Mouse (Mus musculus) testis, adult 10 weeks (tissue): ENCODE results near the gene Fchsd2. TPM values are rescaled to one million over a fixed set of nuclear protein-coding genes. Genes with fewer than 3 reads are reported as not detected.

Experiments
- polyA plus RNA-seq: library from polyadenylated mRNA; stranded (reverse); fragments of 350-450 nt; fragmentation: Illumina TruSeq; extraction: RNeasy Lipid Tissue Mini Kit (QIAGEN cat#74804); gene quantifications from one replicate; pipeline ENCODE4 v1.2.3, GENCODE M21; 2014; ENCODE audit warnings: low read depth, low replicate concordance

Gene Fchsd2
- polyA plus RNA-seq = 39.5 TPM

DNA sequence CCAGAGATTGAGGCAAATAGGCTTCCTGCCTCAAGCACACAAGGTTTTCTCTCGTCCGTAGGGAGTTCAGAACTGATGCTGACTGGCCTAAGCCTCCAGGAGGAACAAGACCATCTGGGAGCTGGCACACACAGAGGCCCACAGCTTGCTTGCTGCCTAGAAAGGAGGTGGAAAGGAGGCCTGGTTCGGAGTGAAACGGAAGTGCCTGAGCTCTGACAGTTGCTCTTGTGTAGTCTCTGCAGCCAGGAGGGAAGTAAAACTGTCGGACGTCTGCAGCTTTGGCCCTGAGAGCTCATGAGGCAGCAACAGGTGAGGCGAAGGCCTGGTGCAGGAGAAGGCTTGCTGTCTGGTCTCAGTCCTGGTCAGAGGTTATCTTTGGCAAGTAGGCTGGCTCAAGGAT lies at the start of gene Fchsd2:
Fchsd2 (plus strand) TSS at position 246 of the 400 bp plus-strand sequence.

DNA sequence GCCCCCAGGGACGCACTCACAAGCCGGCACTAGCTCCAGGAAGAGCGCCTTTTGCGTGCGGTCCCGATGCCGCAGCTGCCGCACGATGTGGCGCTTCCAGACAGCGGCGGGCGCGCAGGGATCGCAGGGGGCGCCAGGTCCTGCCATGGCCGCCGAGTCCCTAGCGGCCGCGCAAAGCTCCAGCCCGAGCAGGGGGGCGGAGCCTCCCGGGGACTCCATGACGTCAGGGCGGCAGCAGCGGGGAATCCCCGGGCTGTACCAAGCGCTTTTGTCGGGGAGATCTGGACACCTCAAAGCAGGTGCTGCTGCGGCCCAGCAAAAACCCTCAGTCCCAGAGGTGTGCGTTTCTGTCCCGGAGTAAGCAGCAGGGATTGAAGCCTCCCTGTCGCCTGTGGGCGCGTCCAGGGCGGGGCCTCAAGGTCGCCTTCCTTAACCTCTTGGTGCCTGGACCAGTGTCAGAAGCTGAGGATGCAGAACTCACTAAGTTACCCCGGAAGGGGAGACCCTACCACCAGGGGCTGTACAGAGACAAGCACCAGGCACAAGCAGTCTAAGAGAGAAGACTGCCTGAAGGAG lies 209.3 kb downstream of the Fchsd2 start, which contains the start of gene Atg16l2:
Atg16l2 (minus strand) TSS at position 371 of the 576 bp plus-strand sequence.

DNA sequence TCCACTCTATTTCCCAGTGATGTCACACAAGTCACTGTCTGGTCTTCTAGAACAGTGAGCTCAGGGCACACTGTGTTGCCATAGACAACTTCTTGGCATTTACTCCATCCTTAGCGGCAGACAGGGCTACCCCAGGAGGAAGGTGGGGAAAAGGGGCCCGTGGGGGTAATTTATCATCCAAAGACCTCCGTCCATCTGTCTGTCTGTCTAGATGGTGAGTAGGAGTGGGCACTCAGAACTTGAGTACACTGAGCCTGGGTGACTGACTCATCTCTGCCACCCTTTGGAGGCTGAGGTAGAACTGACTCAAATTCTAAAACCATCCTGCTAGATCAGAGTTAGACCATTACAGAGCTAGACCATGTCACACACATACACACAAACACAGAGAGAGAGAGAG lies 224.4 kb downstream of the Fchsd2 start, which contains the start of gene Stard10:
Stard10 (plus strand) TSS at position 73 of the 400 bp plus-strand sequence.

Other genes with a start within 250 kb of the Fchsd2 start
- gene Relt, start 229.4 kb upstream of the Fchsd2 start, polyA plus RNA-seq = not detected
- gene Arhgef17, start 160.8 kb upstream of the Fchsd2 start, polyA plus RNA-seq = 0.15 TPM
- 0.17 TPM for gene P2ry6, start 118.2 kb upstream of the Fchsd2 start, polyA plus RNA-seq
- 0.35 TPM for gene P2ry2, start 80.0 kb upstream of the Fchsd2 start, polyA plus RNA-seq
- gene Atg16l2, start 209.4 kb downstream of the Fchsd2 start, polyA plus RNA-seq = 0.36 TPM
- gene Stard10, start 224.2 kb downstream of the Fchsd2 start, polyA plus RNA-seq = 60.8 TPM